Mouse (Mus musculus) liver, postnatal 0 days (tissue): ENCODE measurements around the gene Sema6c. TPM values are rescaled to one million over a fixed set of nuclear protein-coding genes. Genes with fewer than 3 reads are reported as not detected.

Experiments
- ATAC-seq: fragments of 200-750 bp; cut with Nextera tagmentation; 2 replicates; pipeline ENCODE4 v1.8.0; 2017; ENCODE audit warnings: mild to moderate bottlenecking, moderate library complexity
- DNase-seq: peaks from one replicate; pipeline ENCODE4 v3.0.0-alpha.2; 2016
- H3K27ac ChIP-seq: fragments of 300-500 bp; sonication (generic); 2 replicates; pipeline ENCODE4 v1.5.1; 2014; ENCODE audit warnings: antibody characterized with exemption, moderate library complexity, mild to moderate bottlenecking, low read depth
- H3K27me3 ChIP-seq: fragments of 300-500 bp; sonication (generic); 2 replicates; pipeline ENCODE4 v1.6.1; 2014; ENCODE audit warnings: low read length, control low read depth, mixed read lengths; ENCODE audit not compliant: insufficient read depth
- H3K36me3 ChIP-seq: fragments of 300-500 bp; sonication (generic); replicated peaks from 2 replicates; pipeline ENCODE4 v1.6.1; 2014; ENCODE audit warnings: mild to moderate bottlenecking, control low read depth, low read length, moderate library complexity, mixed read lengths; ENCODE audit not compliant: insufficient read depth
- H3K4me1 ChIP-seq: fragments of 300-500 bp; sonication (generic); 2 replicates; pipeline ENCODE4 v1.6.1; 2014; ENCODE audit warnings: antibody characterized with exemption, mild to moderate bottlenecking, control low read depth; ENCODE audit not compliant: insufficient read depth
- H3K4me2 ChIP-seq: fragments of 300-500 bp; sonication (generic); 2 replicates; pipeline ENCODE4 v1.6.1; 2014; ENCODE audit warnings: low read depth, mild to moderate bottlenecking, low read length, moderate library complexity, mixed read lengths
- H3K4me3 ChIP-seq: fragments of 300-500 bp; sonication (generic); 2 replicates; pipeline ENCODE4 v1.5.1; 2014; ENCODE audit warnings: low read depth, low read length
- H3K9ac ChIP-seq: fragments of 300-500 bp; sonication (generic); replicated peaks from 2 replicates; pipeline ENCODE4 v1.6.1; 2014; ENCODE audit warnings: mild to moderate bottlenecking, moderate library complexity
- H3K9me3 ChIP-seq: fragments of 300-500 bp; sonication (generic); 2 replicates; pipeline ENCODE4 v1.6.1; 2016; ENCODE audit warnings: mild to moderate bottlenecking, control low read depth, low read length, mixed read lengths
- CTCF ChIP-seq: sonication (generic); IDR thresholded peaks from 2 replicates; pipeline ENCODE4 v1.5.1; 2016; ENCODE audit warnings: antibody characterized with exemption, low read depth
- EP300 ChIP-seq: IDR thresholded peaks from 2 replicates; pipeline ENCODE4 v1.6.1; 2016; ENCODE audit warnings: antibody characterized with exemption, low read depth, mild to moderate bottlenecking
- WGBS: fragments of 180-500 bp; shearing (Covaris S2); extraction: QIAGEN DNeasy Blood & Tissue Kit; methylation state at CpG from one replicate; pipeline ENCODE4 v1.1.7; 2014; ENCODE audit not compliant: insufficient replicate concordance; 5-methylcytosine and 5-hydroxymethylcytosine counted together
- polyA plus RNA-seq: library from polyadenylated mRNA; unstranded; fragments of >200 nt; fragmentation: Nextera tagmentation; extraction: Ambion mirVana; gene quantifications from 2 replicates; pipeline ENCODE4 v1.2.1, GENCODE M21; 2015

The Sema6c gene
- polyA plus RNA-seq, 1 experiment from 2014 or later: 0.28 TPM

DNA sequence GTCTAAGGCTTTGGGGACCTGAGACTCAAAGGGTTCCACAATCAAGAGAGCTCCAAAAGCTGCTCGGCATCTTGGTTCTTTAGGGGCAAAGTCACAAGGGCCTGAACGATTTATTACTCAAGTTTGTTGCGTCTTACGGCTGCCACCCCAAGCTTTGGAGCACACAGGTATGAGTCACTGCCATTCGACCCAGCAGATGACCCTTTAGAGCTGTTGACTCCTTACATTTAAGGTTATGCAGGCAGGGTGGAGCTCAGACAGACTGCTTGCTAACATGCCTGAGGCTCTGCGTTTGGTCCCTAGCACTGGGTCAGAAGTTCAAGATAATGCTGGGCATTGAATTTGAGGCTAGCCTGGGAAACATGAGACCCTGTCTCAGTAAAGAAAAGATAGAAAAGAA, 17.3 kb downstream of the Sema6c start:
- no peak for ATAC-seq
- TF ChIP-seq EP300: no peak
- TF ChIP-seq CTCF: no peak
- Histone ChIP-seq H3K9me3 (no peaks in the 10 kb centered on the region), H3K9ac (no peak overlapping the region), H3K27me3 (peaks cover 16% of the 10 kb centered on the region), H3K4me1 (peaks cover 12% of the 10 kb centered on the region), H3K27ac (no peak overlapping the region), H3K4me3 (no peak overlapping the region), H3K4me2 (no peak overlapping the region), H3K36me3 (peaks cover 6% of the 10 kb centered on the region; the same call in 1 of the 2 replicates)
- WGBS: 70% methylated on average over 6 of the region's 6 CpGs
- DNase-seq: no peak

DNA sequence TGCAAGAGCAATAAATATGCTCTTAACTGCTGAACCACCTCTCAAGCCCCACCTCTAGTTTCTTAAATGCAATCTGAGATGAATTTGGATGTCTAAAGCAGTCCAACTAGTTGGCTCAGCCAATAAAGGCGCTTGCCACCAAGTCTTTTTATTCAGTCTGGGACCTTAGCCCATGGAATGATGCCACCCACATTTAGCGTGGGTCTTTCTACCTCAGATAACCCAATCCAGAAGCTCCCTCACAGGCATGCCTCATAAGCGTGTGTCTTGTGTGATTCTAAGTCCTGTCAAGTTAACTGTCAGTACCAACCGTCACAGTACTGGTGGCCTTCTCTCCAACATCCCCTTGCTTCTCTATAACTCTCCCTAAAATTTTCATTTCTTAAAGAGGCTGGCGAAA, 18.7 kb downstream of the Sema6c start:
- Histone ChIP-seq H3K4me2 (no peak overlapping the region), H3K9me3 (no peaks in the 10 kb centered on the region), H3K36me3 (peaks cover 16% of the 10 kb centered on the region), H3K4me1 (peaks cover 2% of the 10 kb centered on the region), H3K27me3 (peaks cover 2% of the 10 kb centered on the region), H3K4me3 (no peak overlapping the region), H3K9ac (no peak overlapping the region), H3K27ac (no peak overlapping the region)
- no peak for TF ChIP-seq EP300
- no peak for TF ChIP-seq CTCF
- ATAC-seq: no peak
- 82% methylated on average over 5 of the region's 5 CpGs for WGBS
- DNase-seq: no peak

DNA sequence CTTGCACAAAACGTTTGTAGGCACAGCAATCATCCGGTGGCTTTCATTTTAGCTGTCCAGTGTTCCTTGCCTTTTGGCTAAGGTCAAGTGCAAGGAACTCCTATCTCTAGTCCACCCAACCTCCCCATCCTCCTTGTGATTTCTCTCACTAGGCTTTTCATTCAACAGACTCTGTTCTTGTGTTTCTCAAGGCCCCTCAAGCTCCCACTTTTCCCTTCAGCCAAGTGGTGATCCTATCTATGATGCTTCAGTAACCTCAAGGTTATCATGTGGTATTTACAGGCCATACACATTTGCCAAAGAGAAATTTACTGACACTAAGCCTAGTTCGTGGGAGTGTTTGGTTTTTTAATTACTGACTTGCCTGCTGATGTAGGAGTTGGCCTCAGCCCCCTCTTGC, 19.6 kb downstream of the Sema6c start:
- Histone ChIP-seq H3K36me3 (peaks cover 25% of the 10 kb centered on the region), H3K4me3 (no peak overlapping the region), H3K4me1 (no peaks in the 10 kb centered on the region), H3K27ac (no peak overlapping the region), H3K27me3 (no peaks in the 10 kb centered on the region), H3K9ac (no peak overlapping the region), H3K4me2 (no peak overlapping the region), H3K9me3 (no peaks in the 10 kb centered on the region)
- DNase-seq (no peak), ATAC-seq (no peak)
- TF ChIP-seq EP300 (no peak), CTCF (no peak)
- 63% methylated on average over 3 of the region's 3 CpGs for WGBS

DNA sequence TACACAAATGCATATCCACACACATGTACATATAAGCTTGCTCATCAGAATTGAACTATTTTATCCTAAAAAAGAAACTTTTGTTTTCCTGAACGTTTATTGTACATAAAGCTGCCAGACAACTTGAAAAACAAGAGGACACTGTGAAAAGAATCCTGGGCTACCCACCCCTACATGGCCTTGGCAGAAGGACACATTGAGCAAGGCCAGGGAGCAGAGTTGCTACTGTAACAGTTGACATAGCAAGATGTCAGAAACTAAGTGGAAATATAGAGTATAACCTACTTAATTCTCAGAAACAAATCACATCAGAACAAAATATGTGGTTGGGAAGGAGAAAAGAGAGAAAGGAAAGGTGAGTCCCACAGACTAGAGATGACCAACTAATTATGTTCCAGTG, 21.6 kb downstream of the Sema6c start:
- 57% methylated on average over 1 of the region's 1 CpGs for WGBS
- ATAC-seq (no peak), DNase-seq (no peak)
- Histone ChIP-seq H3K9ac (no peak overlapping the region), H3K4me1 (no peaks in the 10 kb centered on the region), H3K27ac (no peak overlapping the region), H3K36me3 (peaks cover 42% of the 10 kb centered on the region), H3K4me2 (no peak overlapping the region), H3K9me3 (no peaks in the 10 kb centered on the region), H3K27me3 (no peaks in the 10 kb centered on the region), H3K4me3 (no peak overlapping the region)
- TF ChIP-seq EP300 (no peak), CTCF (no peak)

DNA sequence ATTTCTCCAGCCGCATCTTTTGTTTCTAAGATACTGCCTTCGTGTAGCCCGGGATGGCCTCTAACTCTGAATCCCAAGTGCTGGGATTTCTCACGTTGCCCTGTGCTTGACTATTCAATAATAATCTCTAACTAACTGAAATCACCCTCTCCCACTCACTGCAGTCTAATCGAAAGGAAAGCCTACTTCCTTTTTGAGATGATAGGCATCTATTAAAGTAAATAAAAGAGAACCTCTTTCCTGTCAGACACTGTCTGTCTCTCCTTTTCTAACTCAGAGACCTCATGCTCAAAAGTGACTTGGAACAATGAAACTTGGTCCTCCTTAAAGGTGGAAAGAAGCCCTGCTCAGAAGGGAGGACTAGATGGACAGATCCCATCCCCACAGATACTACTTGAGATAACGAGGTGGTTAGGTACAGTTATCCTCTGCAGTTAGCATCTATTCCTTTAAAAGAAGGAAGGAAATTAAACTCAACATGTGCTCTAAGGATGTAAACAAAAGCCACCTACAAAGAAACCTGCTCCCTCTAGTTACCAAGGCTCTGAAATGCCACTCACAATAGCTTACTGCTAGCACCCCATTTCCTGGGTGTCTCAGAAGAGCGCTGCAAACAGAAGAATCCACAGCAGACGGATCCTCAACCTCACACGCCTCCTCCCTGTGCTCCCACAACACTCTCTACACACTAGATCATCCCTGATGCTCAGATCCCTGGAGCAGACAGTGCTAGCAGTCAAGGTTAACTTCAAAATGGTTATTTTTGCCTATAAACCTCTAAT, 24.7 kb downstream of the Sema6c start:
- peaks cover 73% of the 10 kb centered on the region for H3K36me3 ChIP-seq

DNA sequence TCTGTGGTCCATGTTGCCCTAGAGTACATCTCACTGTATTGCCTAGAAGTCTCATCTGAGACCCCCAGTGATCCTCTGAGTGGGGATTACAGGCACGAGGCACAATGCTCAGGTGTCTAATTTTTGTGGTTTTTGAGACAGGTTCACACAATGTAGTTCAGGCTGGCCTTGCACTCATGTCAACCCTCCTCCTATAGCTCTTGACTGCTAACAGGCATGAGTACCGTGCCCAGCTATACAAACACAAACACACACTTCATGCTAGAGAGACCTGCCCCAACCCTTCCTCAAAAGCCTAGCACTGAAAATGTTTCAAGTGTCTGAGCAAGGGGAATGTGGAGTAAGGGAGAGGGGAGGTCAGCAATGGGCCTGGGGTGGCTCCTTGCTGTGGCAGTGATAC, 25.8 kb downstream of the Sema6c start:
- no peak for TF ChIP-seq CTCF
- TF ChIP-seq EP300: no peak
- 82% methylated on average over 2 of the region's 2 CpGs for WGBS
- H3K27me3 ChIP-seq: no peaks in the 10 kb centered on the region
- no peaks in the 10 kb centered on the region for H3K9me3 ChIP-seq
- peaks cover 80% of the 10 kb centered on the region for H3K36me3 ChIP-seq
- no peak for DNase-seq
- H3K4me2 ChIP-seq: no peak overlapping the region
- H3K27ac ChIP-seq: no peak overlapping the region
- no peaks in the 10 kb centered on the region for H3K4me1 ChIP-seq
- no peak overlapping the region for H3K9ac ChIP-seq
- ATAC-seq: no peak
- H3K4me3 ChIP-seq: no peak overlapping the region

More for the DNA sequence above, 24.7 kb downstream of the Sema6c start:
- Histone ChIP-seq H3K27me3 (no peaks in the 10 kb centered on the region), H3K4me2 (no peak overlapping the region), H3K4me1 (no peaks in the 10 kb centered on the region), H3K9ac (no peak overlapping the region), H3K9me3 (no peaks in the 10 kb centered on the region), H3K27ac (no peak overlapping the region), H3K4me3 (no peak overlapping the region)
- DNase-seq: no peak
- TF ChIP-seq CTCF (no peak), EP300 (no peak)
- no peak for ATAC-seq
- 79% methylated on average over 9 of the region's 9 CpGs for WGBS

DNA sequence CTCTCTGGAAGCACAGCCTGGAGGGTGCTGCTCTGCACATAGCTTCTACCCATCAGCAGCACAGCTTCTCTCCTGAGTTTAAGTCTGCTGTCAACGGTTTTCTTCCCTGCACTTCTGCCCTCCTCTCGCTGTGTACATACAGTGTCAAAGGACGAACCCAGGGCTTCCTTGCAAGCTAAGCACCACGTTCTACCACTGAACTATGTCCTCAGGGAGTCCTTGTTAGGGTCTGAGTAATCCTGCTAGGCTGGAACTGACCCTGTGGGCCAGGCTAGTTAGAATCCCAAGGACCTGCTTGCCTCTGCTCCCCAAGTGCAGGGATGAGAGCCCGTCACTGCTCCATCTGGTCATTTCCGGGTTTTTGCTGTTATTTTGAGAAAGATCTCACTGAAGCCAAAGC, 26.6 kb downstream of the Sema6c start:
- H3K4me2 ChIP-seq: no peak overlapping the region
- no peak overlapping the region for H3K27ac ChIP-seq
- H3K36me3 ChIP-seq: peaks cover 83% of the 10 kb centered on the region
- TF ChIP-seq EP300: no peak
- TF ChIP-seq CTCF: no peak
- WGBS: 85% methylated on average over 6 of the region's 6 CpGs
- no peaks in the 10 kb centered on the region for H3K4me1 ChIP-seq
- no peaks in the 10 kb centered on the region for H3K9me3 ChIP-seq
- no peak for ATAC-seq
- no peak overlapping the region for H3K4me3 ChIP-seq
- no peak overlapping the region for H3K9ac ChIP-seq
- no peak for DNase-seq
- no peaks in the 10 kb centered on the region for H3K27me3 ChIP-seq
